Mouse (Mus musculus) CH12.LX (cell line): ENCODE data around the gene 1810043G02Rik. TPM values are rescaled to one million over a fixed set of nuclear protein-coding genes. Genes with fewer than 3 reads are reported as not detected.

Experiments used
- DNase-seq: peaks from one replicate; pipeline ENCODE4 v3.0.0-alpha.2; 2013; ENCODE audit errors: extremely low read depth
- H3K27ac ChIP-seq: 2 replicates; pipeline ENCODE4 v1.5.1; 2012; ENCODE audit warnings: low read depth, mild to moderate bottlenecking, control low read depth, moderate library complexity; ENCODE audit not compliant: insufficient read depth
- H3K27me3 ChIP-seq: replicated peaks from 2 replicates; pipeline ENCODE3; 2012; ENCODE audit warnings: inconsistent platforms
- H3K36me3 ChIP-seq, 2 experiments: replicated peaks in 1 of 2; 2 replicates each; pipeline versions ENCODE3 to v1.6.1; 2012; ENCODE audit warnings: inconsistent platforms in 1 of 2, low read length in 1 of 2, mild to moderate bottlenecking in 1 of 2, mixed read lengths in 1 of 2, moderate library complexity in 1 of 2; ENCODE audit not compliant: control insufficient read depth in 1 of 2, insufficient read depth in 1 of 2
- H3K4me1 ChIP-seq, 2 experiments: 2 replicates each; pipeline ENCODE4 v1.6.1; 2012; ENCODE audit warnings: inconsistent platforms in 1 of 2, moderate library complexity in 1 of 2; ENCODE audit not compliant: insufficient read depth in 2 of 2, control insufficient read depth in 1 of 2
- H3K4me2 ChIP-seq: 2 replicates; pipeline ENCODE4 v1.6.1; 2012; ENCODE audit warnings: low read depth, mild to moderate bottlenecking, control low read depth; ENCODE audit not compliant: poor library complexity, insufficient read depth, severe bottlenecking
- H3K4me3 ChIP-seq, 3 experiments: fragments of 150-350 bp in 1 of 3; sonication (generic) in 1 of 3; replicated peaks in 1 of 3; 2 replicates each; pipeline versions ENCODE3 to v1.5.1; 2011 to 2012; ENCODE audit warnings: low read depth in 2 of 3, low read length in 2 of 3, mild to moderate bottlenecking in 2 of 3, moderate library complexity in 2 of 3, control low read depth in 1 of 3, improper control_type of control experiment in 1 of 3, inconsistent platforms in 1 of 3, mixed read lengths in 1 of 3; ENCODE audit not compliant: poor library complexity in 1 of 3
- H3K79me2 ChIP-seq: replicated peaks from 2 replicates; pipeline ENCODE4 v1.6.1; 2012; ENCODE audit warnings: mild to moderate bottlenecking, moderate library complexity; ENCODE audit not compliant: control insufficient read depth, poor library complexity, insufficient read depth, severe bottlenecking; ENCODE audit errors: extremely low read depth
- H3K9ac ChIP-seq: 2 replicates; pipeline ENCODE4 v1.6.1; 2012; ENCODE audit warnings: low read depth, mild to moderate bottlenecking, control low read depth, moderate library complexity; ENCODE audit not compliant: insufficient read depth
- H3K9me3 ChIP-seq: replicated peaks from 2 replicates; pipeline ENCODE3; 2012; ENCODE audit warnings: low read length, inconsistent platforms, mixed read lengths
- CTCF ChIP-seq, 2 experiments: IDR thresholded peaks in 1 of 2; conservative IDR thresholded peaks in 1 of 2; 2 replicates each; pipeline ENCODE4 v1.5.1; 2011 to 2012; ENCODE audit warnings: low read depth in 2 of 2, low read length in 2 of 2, improper control_type of control experiment in 1 of 2, inconsistent platforms in 1 of 2, mild to moderate bottlenecking in 1 of 2, moderate library complexity in 1 of 2
- ELF1 ChIP-seq: IDR thresholded peaks from 2 replicates; pipeline ENCODE4 v1.6.1; 2014; ENCODE audit warnings: low read depth, mild to moderate bottlenecking, inconsistent platforms, low read length, improper control_type of control experiment
- ETS1 ChIP-seq: conservative IDR thresholded peaks from 2 replicates; pipeline ENCODE4 v1.6.1; 2012; ENCODE audit warnings: low read depth, mild to moderate bottlenecking, inconsistent platforms, low read length, improper control_type of control experiment, moderate library complexity
- IRF4 ChIP-seq: IDR thresholded peaks from 2 replicates; pipeline ENCODE4 v1.6.1; 2014; ENCODE audit warnings: low read depth, mild to moderate bottlenecking, inconsistent platforms, low read length, improper control_type of control experiment
- JUN ChIP-seq: IDR thresholded peaks from 2 replicates; pipeline ENCODE4 v1.6.1; 2011; ENCODE audit warnings: low read depth, mild to moderate bottlenecking, low read length, improper control_type of control experiment, moderate library complexity; ENCODE audit not compliant: insufficient read depth
- JUND ChIP-seq: conservative IDR thresholded peaks from 2 replicates; pipeline ENCODE4 v1.6.1; 2011; ENCODE audit warnings: low read depth, low read length, improper control_type of control experiment
- KAT2A ChIP-seq: IDR thresholded peaks from 2 replicates; pipeline ENCODE4 v1.6.1; 2012; ENCODE audit warnings: low read length, improper control_type of control experiment, inconsistent platforms; ENCODE audit not compliant: insufficient replicate concordance
- MAZ ChIP-seq: IDR thresholded peaks from 2 replicates; pipeline ENCODE4 v1.6.1; 2012; ENCODE audit warnings: low read depth, mild to moderate bottlenecking, inconsistent platforms, low read length, improper control_type of control experiment, moderate library complexity
- MEF2A ChIP-seq: IDR thresholded peaks from 2 replicates; pipeline ENCODE4 v1.6.1; 2014; ENCODE audit warnings: low read depth, mild to moderate bottlenecking, inconsistent platforms, low read length, improper control_type of control experiment, borderline replicate concordance
- MXI1 ChIP-seq: IDR thresholded peaks from 2 replicates; pipeline ENCODE4 v1.6.1; 2011; ENCODE audit warnings: mild to moderate bottlenecking, low read depth, low read length, improper control_type of control experiment
- POLR2A ChIP-seq: IDR thresholded peaks from 2 replicates; pipeline ENCODE4 v1.6.1; 2011; ENCODE audit warnings: low read depth, mild to moderate bottlenecking, improper control_type of control experiment, low read length
- POLR2AphosphoS2 ChIP-seq: IDR thresholded peaks from 2 replicates; pipeline ENCODE4 v1.6.1; 2011; ENCODE audit warnings: low read depth, low read length, improper control_type of control experiment
- RAD21 ChIP-seq: IDR thresholded peaks from 2 replicates; pipeline ENCODE4 v1.6.1; 2011; ENCODE audit warnings: low read depth, mild to moderate bottlenecking, low read length, improper control_type of control experiment, moderate library complexity
- SIN3A ChIP-seq: IDR thresholded peaks from 2 replicates; pipeline ENCODE4 v1.6.1; 2012; ENCODE audit warnings: low read length, improper control_type of control experiment, inconsistent platforms
- SMC3 ChIP-seq: IDR thresholded peaks from 2 replicates; pipeline ENCODE4 v1.6.1; 2011; ENCODE audit warnings: low read depth, low read length, improper control_type of control experiment
- ZKSCAN1 ChIP-seq: IDR thresholded peaks from 2 replicates; pipeline ENCODE4 v1.6.1; 2012; ENCODE audit warnings: low read depth, inconsistent platforms, low read length, improper control_type of control experiment, borderline replicate concordance
- ZMIZ1 ChIP-seq: IDR thresholded peaks from 2 replicates; pipeline ENCODE4 v1.6.1; 2012; ENCODE audit warnings: low read depth, mild to moderate bottlenecking, inconsistent platforms, low read length, improper control_type of control experiment
- ZNF384 ChIP-seq: IDR thresholded peaks from 2 replicates; pipeline ENCODE4 v1.6.1; 2012; ENCODE audit warnings: low read depth, low read length, improper control_type of control experiment, inconsistent platforms
- dilution Hi-C: fragments of 300-500 bp; cut with MboI; formaldehyde crosslinking; loops from 2 replicates; pipeline ENCODE4 v1.14.3; 2020; ENCODE audit warnings: low sequenced_read_pairs; ENCODE audit not compliant: extremely low pct_unique_long_range_greater_than_20kb, extremely low pct_ligation_motif_present
- in situ Hi-C: fragments of 300-500 bp; cut with MboI; formaldehyde crosslinking; loops from 3 replicates; pipeline ENCODE4 v1.14.3; 2019; ENCODE audit warnings: low sequenced_read_pairs, low pct_ligation_motif_present, low pct_unique_long_range_greater_than_20kb, mixed read lengths
- polyA plus RNA-seq: library from polyadenylated mRNA; unstranded; fragments of >175 nt; gene quantifications from 2 replicates; pipeline ENCODE4 v1.2.1, GENCODE M21; 2012; ENCODE audit warnings: low read depth; ENCODE audit not compliant: insufficient read length
- total RNA-seq, 2 experiments: library from RNA; depleted of rRNA; stranded (reverse); fragments of 300-350 nt in 1 of 2; fragments of >200 nt in 1 of 2; gene quantifications; 2 replicates each; pipeline ENCODE4 v1.2.3; 2012 to 2014

The 1810043G02Rik gene
- total and polyA plus RNA-seq, 3 experiments, result 3.3 to 6.2 (median 4.1) TPM

DNA sequence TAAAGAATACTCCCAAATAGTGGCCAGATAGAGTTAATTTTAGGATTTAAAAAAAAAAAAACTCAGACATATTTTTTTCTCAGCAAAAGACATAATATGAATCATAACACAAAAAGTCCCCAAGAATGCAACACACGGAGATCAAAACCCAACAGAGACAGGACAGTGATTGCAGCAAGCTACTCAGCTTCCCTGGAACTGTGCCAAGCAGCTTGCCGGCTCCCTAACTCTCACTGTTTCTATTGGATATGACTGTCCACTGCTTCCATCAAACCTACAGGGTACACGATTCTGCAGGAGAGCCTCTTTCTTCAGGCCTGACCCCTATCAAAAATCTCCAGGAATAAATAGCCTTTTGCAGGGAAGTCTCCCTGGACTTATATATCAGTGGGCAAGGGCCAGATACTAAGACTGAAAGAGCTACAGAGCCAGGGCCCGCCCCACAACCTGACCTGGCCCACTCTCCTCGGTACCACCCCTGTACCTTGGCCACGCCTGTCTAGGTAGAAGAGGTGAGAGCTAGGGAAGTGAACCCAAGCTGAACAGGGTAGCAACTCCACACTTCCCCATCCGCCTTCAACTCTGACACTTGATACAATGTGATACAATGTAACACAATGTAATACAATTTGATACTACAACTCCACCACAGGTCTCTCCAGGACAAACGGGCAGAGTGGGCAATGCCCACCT is 1.7 kb upstream of the 1810043G02Rik start:
- Histone ChIP-seq H3K4me1 (peaks cover 4 to 13% of the 10 kb centered on the region in 2 experiments; a peak in 2 of 4 replicates), H3K4me3 (no peak overlapping the region), H3K36me3 (peaks cover 0 to 4% of the 10 kb centered on the region in 2 experiments), H3K27me3 (peaks cover 41% of the 10 kb centered on the region), H3K9ac (no peak overlapping the region), H3K4me2 (no peak overlapping the region), H3K9me3 (peaks cover 7% of the 10 kb centered on the region), H3K79me2 (no peaks in the 10 kb centered on the region), H3K27ac (no peak overlapping the region)
- TF ChIP-seq MAZ, result no peak
- no peak for TF ChIP-seq JUN
- no peak for TF ChIP-seq KAT2A
- TF ChIP-seq CTCF (conservative IDR thresholded peaks at IDR 0.05 in 1 of 2, IDR thresholded peaks at IDR 0.05 in 1 of 2; ENCODE audit: low read depth in 2 of 2, low read length in 2 of 2), result no peak
- no peak for TF ChIP-seq JUND
- no peak for TF ChIP-seq ZKSCAN1
- TF ChIP-seq IRF4, result no peak
- TF ChIP-seq ELF1, result no peak
- no peak for TF ChIP-seq MEF2A
- TF ChIP-seq SIN3A, result no peak
- TF ChIP-seq ZNF384, result no peak
- in situ Hi-C loops (no loop called here), dilution Hi-C loops (no loop called here)
- no peak for DNase-seq

DNA sequence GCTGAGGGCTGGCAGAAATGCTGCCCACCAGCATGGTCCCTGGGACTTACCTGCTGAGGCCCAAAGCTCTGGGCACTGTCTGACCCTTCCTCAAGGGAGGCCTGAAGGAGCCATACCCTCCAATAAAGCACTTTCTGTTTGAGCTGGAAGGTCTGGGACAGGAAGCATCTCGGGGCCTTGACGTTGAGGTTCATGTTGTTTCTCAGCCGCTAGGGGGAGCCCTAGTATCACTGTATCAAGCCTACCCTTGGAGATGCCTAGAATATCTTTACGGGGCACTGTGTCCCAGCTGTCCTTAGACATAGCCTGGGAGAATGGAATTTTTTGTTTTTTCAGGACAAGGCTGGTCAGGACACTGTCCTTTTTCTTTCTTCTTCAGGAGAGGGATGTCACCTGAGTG is 6.3 kb downstream of the 1810043G02Rik start:
- no peak overlapping the region for H3K4me3 ChIP-seq
- dilution Hi-C loops, result no loop called here
- peak; percentile 85 for DNase-seq
- H3K27ac ChIP-seq, result no peak overlapping the region
- no peak overlapping the region for H3K9ac ChIP-seq
- peaks cover 0 to 17% of the 10 kb centered on the region in 2 experiments; a peak in 2 of 4 replicates for H3K4me1 ChIP-seq
- no peak for TF ChIP-seq MXI1
- TF ChIP-seq RAD21, result peak; percentile 78
- no peak for TF ChIP-seq POLR2AphosphoS2
- peak; percentile 40; the same call in 1 of the 2 replicates for TF ChIP-seq ELF1
- peak; percentile 88 to 89 for TF ChIP-seq CTCF (conservative IDR thresholded peaks at IDR 0.05 in 1 of 2, IDR thresholded peaks at IDR 0.05 in 1 of 2; ENCODE audit: low read depth in 2 of 2, low read length in 2 of 2)
- no peak; the same call in 1 of the 2 replicates for TF ChIP-seq ZMIZ1
- peak; percentile 43 for TF ChIP-seq SMC3
- no peak for TF ChIP-seq ETS1
- no peak for TF ChIP-seq POLR2A
- TF ChIP-seq, all 38 proteins: peak for 4
- H3K36me3 ChIP-seq, result peaks cover 23 to 65% of the 10 kb centered on the region in 2 experiments
- H3K79me2 ChIP-seq, result no peaks in the 10 kb centered on the region
- H3K9me3 ChIP-seq, result no peaks in the 10 kb centered on the region
- no peak overlapping the region for H3K4me2 ChIP-seq
- in situ Hi-C loops, result no loop called here
- peaks cover 3% of the 10 kb centered on the region for H3K27me3 ChIP-seq
